Mouse (Mus musculus): ENCODE data around the gene Ston1. TPM values are rescaled to one million over a fixed set of nuclear protein-coding genes. Genes with fewer than 3 reads are reported as not detected.

Ston1 gene
- polyA plus RNA-seq, 1 experiment, result 0.80 TPM

DNA sequence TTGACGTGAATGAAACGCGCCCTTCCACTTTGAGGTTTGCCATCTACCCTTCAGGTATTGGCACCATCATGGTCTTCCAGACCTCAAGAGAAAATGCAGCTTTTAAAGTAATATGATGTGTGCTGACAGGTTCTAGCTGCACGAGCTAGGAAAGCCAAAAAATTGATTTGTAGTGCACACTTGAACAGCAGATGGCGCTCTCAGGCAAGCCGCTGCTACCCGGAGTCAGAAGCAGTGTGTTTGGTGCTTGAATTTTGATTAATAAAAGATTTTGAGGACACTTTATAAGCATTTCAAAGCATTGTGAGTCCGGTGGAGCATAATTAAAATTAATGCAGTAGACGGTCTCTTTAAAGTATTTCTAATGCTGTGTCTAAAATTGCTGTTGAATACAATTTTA, 54.5 kb downstream of the Ston1 start:
- TF ChIP-seq POLR2A (IDR thresholded peaks at IDR 0.05; ENCODE audit: borderline replicate concordance, control insufficient read depth, low read depth, low read length) (no peak), CTCF (IDR thresholded peaks at IDR 0.05; ENCODE audit: control insufficient read depth, insufficient read depth, low read length) (peak; percentile 77)
- Histone ChIP-seq H3K27ac (ENCODE audit: control insufficient read depth, insufficient read depth, low read depth, low read length, poor library complexity) (no peak overlapping the region), H3K4me1 (ENCODE audit: control insufficient read depth, insufficient read depth, low read length) (no peaks in the 10 kb centered on the region), H3K4me3 (replicated peaks; ENCODE audit: control insufficient read depth, low read depth, low read length) (no peak overlapping the region)
- WGBS, result 5% methylated on average over 9 of the region's 9 CpGs

DNA sequence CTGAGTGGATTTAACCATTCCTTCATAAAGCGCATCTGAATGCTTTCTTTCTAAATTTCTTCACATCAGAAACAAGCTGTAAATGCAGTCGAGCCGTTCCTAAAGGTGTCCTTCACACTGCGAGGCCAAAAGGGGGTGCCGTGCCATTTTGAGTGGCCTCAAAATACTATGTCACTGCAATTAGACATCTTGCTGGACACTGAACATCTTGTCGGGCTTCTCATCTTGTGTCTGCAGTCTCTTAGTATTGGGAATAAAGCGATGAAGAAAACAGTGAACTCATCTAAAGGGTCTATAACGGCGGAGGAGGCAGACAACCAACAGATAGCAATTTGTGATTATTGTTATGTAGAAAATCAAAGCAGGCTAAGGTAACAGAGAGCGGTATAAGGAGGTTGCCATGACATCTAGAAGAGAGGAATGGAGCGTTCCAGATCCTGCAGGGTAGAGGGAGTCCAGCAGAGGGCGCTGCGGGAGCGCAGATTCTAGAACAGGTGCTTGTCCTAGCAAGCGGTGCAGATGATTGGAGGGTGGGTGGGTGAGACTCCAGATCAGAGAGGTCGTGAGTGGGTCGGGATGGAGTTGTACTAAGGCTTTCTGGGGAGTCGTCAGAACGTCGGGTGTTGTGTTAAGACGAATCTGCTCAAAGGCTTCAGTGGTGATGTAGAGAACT, 55.4 kb downstream of the Ston1 start:
- 21% methylated on average over 21 of the region's 21 CpGs for WGBS
- Histone ChIP-seq H3K4me1 (ENCODE audit: control insufficient read depth, insufficient read depth, low read length) (no peaks in the 10 kb centered on the region), H3K27ac (ENCODE audit: control insufficient read depth, insufficient read depth, low read depth, low read length, poor library complexity) (no peak overlapping the region), H3K4me3 (replicated peaks; ENCODE audit: control insufficient read depth, low read depth, low read length) (no peak overlapping the region)
- TF ChIP-seq CTCF (IDR thresholded peaks at IDR 0.05; ENCODE audit: control insufficient read depth, insufficient read depth, low read length), result peak; percentile 87
- no peak for TF ChIP-seq POLR2A (IDR thresholded peaks at IDR 0.05; ENCODE audit: borderline replicate concordance, control insufficient read depth, low read depth, low read length)

DNA sequence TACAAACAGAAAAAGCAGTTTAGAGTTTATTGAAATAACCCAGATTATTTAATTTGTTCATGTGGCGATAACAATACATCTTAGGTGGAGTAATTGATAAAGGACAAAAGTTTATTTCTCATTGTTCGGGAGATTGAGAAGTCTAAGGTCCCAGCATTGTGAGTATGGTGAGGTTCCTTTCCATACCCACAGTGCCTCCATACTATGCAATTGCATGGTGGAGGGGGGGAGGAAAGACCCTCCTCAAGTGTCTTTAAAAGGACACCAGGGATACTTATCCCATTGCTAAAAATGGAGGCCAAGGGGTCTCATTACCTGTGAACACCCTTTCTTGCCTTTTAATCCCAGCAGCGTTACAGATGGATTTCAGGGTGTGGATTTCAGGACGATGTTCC, 55.9 kb downstream of the Ston1 start:
- 80% methylated on average over 4 of the region's 4 CpGs for WGBS
- no peaks in the 10 kb centered on the region for H3K4me1 ChIP-seq (ENCODE audit: control insufficient read depth, insufficient read depth, low read length)
- TF ChIP-seq POLR2A (IDR thresholded peaks at IDR 0.05; ENCODE audit: borderline replicate concordance, control insufficient read depth, low read depth, low read length) (no peak), CTCF (IDR thresholded peaks at IDR 0.05; ENCODE audit: control insufficient read depth, insufficient read depth, low read length) (no peak)
- H3K4me3 ChIP-seq (replicated peaks; ENCODE audit: control insufficient read depth, low read depth, low read length), result no peak overlapping the region
- no peak overlapping the region for H3K27ac ChIP-seq (ENCODE audit: control insufficient read depth, insufficient read depth, low read depth, low read length, poor library complexity)

GRCm38 (mm10) chr17:88658510-88658909, 61.0 kb downstream of the Ston1 start:
- TF ChIP-seq POLR2A (IDR thresholded peaks at IDR 0.05; ENCODE audit: borderline replicate concordance, control insufficient read depth, low read depth, low read length) (no peak), CTCF (IDR thresholded peaks at IDR 0.05; ENCODE audit: control insufficient read depth, insufficient read depth, low read length) (no peak)
- no peaks in the 10 kb centered on the region for H3K4me1 ChIP-seq (ENCODE audit: control insufficient read depth, insufficient read depth, low read length)
- no peak overlapping the region for H3K4me3 ChIP-seq (replicated peaks; ENCODE audit: control insufficient read depth, low read depth, low read length)
- no peak overlapping the region for H3K27ac ChIP-seq (ENCODE audit: control insufficient read depth, insufficient read depth, low read depth, low read length, poor library complexity)
- WGBS, result 73% methylated on average over 6 of the region's 6 CpGs

- Histone ChIP-seq H3K27ac (ENCODE audit: control insufficient read depth, insufficient read depth, low read depth, low read length, poor library complexity) (no peak overlapping the region), H3K4me1 (ENCODE audit: control insufficient read depth, insufficient read depth, low read length) (no peaks in the 10 kb centered on the region; the same call in 1 of the 2 replicates), H3K4me3 (replicated peaks; ENCODE audit: control insufficient read depth, low read depth, low read length) (no peak overlapping the region)
- no peak for TF ChIP-seq CTCF (IDR thresholded peaks at IDR 0.05; ENCODE audit: control insufficient read depth, insufficient read depth, low read length)
- TF ChIP-seq POLR2A (IDR thresholded peaks at IDR 0.05; ENCODE audit: borderline replicate concordance, control insufficient read depth, low read depth, low read length), result no peak
- 59% methylated on average over 2 of the region's 2 CpGs for WGBS
Observed at GRCm38 (mm10) chr17:88666076-88666475, 68.6 kb downstream of the Ston1 start.

DNA sequence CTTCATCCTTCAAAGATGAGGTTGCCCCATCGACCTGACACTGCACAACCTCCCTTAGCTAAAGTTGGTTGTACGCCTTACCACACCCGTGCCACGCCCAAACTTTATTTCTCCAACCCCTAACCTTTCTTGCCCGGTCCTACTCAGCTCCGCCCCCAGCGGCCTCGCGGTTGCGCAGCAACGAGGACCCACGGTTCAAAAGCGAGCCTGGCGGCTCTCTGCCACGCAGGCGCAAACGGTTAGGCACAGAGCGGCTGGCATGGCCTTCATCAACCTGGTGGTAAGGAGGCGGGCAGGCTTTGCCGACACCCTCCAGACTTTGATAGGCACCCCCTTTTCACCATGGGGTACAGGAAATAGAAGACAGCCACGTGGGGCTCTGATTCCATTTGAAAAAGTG, 71.0 kb downstream of the Ston1 start, which contains the start of gene Gtf2a1l:
Gene Gtf2a1l (plus strand): TSS at position 209 of the 400 bp plus-strand sequence.
- no peak within 1 kb of the TSS for H3K4me3 ChIP-seq (replicated peaks; ENCODE audit: control insufficient read depth, low read depth, low read length)
- H3K4me1 ChIP-seq (ENCODE audit: control insufficient read depth, insufficient read depth, low read length), result no peaks in the 10 kb centered on the region; the same call in 1 of the 2 replicates
- no peak within 1 kb of the TSS for H3K27ac ChIP-seq (ENCODE audit: control insufficient read depth, insufficient read depth, low read depth, low read length, poor library complexity)
- TF ChIP-seq POLR2A (IDR thresholded peaks at IDR 0.05; ENCODE audit: borderline replicate concordance, control insufficient read depth, low read depth, low read length), result no peak
- TF ChIP-seq CTCF (IDR thresholded peaks at IDR 0.05; ENCODE audit: control insufficient read depth, insufficient read depth, low read length), result no peak
- 21% methylated on average over 21 of the region's 21 CpGs for WGBS

DNA sequence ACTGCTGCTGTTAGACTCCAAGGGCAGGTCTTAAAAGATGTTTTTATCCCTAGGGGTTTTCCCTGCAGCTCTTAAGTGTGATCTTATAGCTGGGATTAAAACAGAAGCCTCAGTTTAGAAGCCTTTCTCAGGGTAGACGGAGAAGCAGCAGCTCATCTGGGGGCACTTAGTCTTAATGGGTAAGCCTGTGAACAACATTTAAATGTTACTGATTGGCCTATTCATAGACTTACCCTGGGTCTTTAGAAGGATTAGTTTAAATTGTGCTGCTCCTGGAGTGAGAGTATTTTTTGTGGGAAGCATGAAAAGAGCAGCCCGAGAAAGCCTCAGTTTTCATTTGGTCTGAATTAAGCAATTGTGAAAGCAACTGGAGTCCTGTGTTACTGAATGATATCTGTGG, 72.4 kb downstream of the Ston1 start:
- Histone ChIP-seq H3K4me3 (replicated peaks; ENCODE audit: control insufficient read depth, low read depth, low read length) (no peak overlapping the region), H3K4me1 (ENCODE audit: control insufficient read depth, insufficient read depth, low read length) (no peaks in the 10 kb centered on the region; the same call in 1 of the 2 replicates), H3K27ac (ENCODE audit: control insufficient read depth, insufficient read depth, low read depth, low read length, poor library complexity) (no peak overlapping the region)
- TF ChIP-seq POLR2A (IDR thresholded peaks at IDR 0.05; ENCODE audit: borderline replicate concordance, control insufficient read depth, low read depth, low read length) (no peak), CTCF (IDR thresholded peaks at IDR 0.05; ENCODE audit: control insufficient read depth, insufficient read depth, low read length) (no peak)
- WGBS, result 78% methylated on average over 2 of the region's 2 CpGs

GRCm38 (mm10) chr17:88670800-88671199, 73.3 kb downstream of the Ston1 start:
- Histone ChIP-seq H3K27ac (ENCODE audit: control insufficient read depth, insufficient read depth, low read depth, low read length, poor library complexity) (no peak overlapping the region), H3K4me1 (ENCODE audit: control insufficient read depth, insufficient read depth, low read length) (no peaks in the 10 kb centered on the region; the same call in 1 of the 2 replicates), H3K4me3 (replicated peaks; ENCODE audit: control insufficient read depth, low read depth, low read length) (no peak overlapping the region)
- WGBS, result 65% methylated on average over 4 of the region's 4 CpGs
- TF ChIP-seq POLR2A (IDR thresholded peaks at IDR 0.05; ENCODE audit: borderline replicate concordance, control insufficient read depth, low read depth, low read length) (no peak), CTCF (IDR thresholded peaks at IDR 0.05; ENCODE audit: control insufficient read depth, insufficient read depth, low read length) (no peak)
